Mouse (Mus musculus) ES-E14 (cell line): ENCODE measurements around the gene Hagh. TPM values are rescaled to one million over a fixed set of nuclear protein-coding genes. Genes with fewer than 3 reads are reported as not detected.

ENCODE experiments used
- DNase-seq: peaks from one replicate; pipeline ENCODE4 v3.0.0-alpha.2; 2013; ENCODE audit warnings: low read depth, low spot score
- H3K27ac ChIP-seq: 2 replicates; pipeline ENCODE4 v1.5.1; 2012; ENCODE audit warnings: low read depth, mild to moderate bottlenecking, low read length, moderate library complexity, mixed read lengths; ENCODE audit not compliant: poor library complexity, insufficient read depth, severe bottlenecking
- H3K36me3 ChIP-seq: 2 replicates; pipeline ENCODE4 v1.6.1; 2012; ENCODE audit warnings: mild to moderate bottlenecking, low read length, moderate library complexity, mixed read lengths; ENCODE audit not compliant: control insufficient read depth, poor library complexity, insufficient read depth, severe bottlenecking
- H3K4me1 ChIP-seq, 2 experiments: fragments of 150-350 bp in 1 of 2; sonication (generic) in 1 of 2; 2 replicates each; pipeline ENCODE4 v1.6.1; 2012; ENCODE audit warnings: low read length in 2 of 2, mild to moderate bottlenecking in 1 of 2, mixed read lengths in 1 of 2; ENCODE audit not compliant: control insufficient read depth in 2 of 2, insufficient read depth in 2 of 2, poor library complexity in 1 of 2
- H3K4me3 ChIP-seq, 2 experiments: fragments of 150-350 bp in 1 of 2; sonication (generic) in 1 of 2; 2 replicates each; pipeline ENCODE4 v1.5.1; 2012; ENCODE audit warnings: low read length in 2 of 2, low read depth in 1 of 2, mild to moderate bottlenecking in 1 of 2, mixed read lengths in 1 of 2; ENCODE audit not compliant: insufficient read depth in 1 of 2, poor library complexity in 1 of 2, severe bottlenecking in 1 of 2
- H3K9ac ChIP-seq: 2 replicates; pipeline ENCODE4 v1.6.1; 2012; ENCODE audit warnings: low read depth, mild to moderate bottlenecking, low read length, mixed read lengths; ENCODE audit not compliant: poor library complexity, insufficient read depth, severe bottlenecking
- H3K9me3 ChIP-seq: fragments of 150-350 bp; sonication (generic); 2 replicates; pipeline ENCODE4 v1.6.1; 2012; ENCODE audit warnings: low read depth, mild to moderate bottlenecking, low read length; ENCODE audit not compliant: control insufficient read depth, insufficient read depth
- CHD2 ChIP-seq: IDR thresholded peaks from 2 replicates; pipeline ENCODE4 v1.6.1; 2014; ENCODE audit warnings: mild to moderate bottlenecking, low read depth, low read length, inconsistent platforms
- HCFC1 ChIP-seq: IDR thresholded peaks from 2 replicates; pipeline ENCODE4 v1.6.1; 2012; ENCODE audit warnings: low read length, inconsistent platforms, borderline replicate concordance; ENCODE audit not compliant: insufficient read depth
- MAFK ChIP-seq: IDR thresholded peaks from 2 replicates; pipeline ENCODE4 v1.6.1; 2014; ENCODE audit warnings: mild to moderate bottlenecking, low read depth, low read length, inconsistent platforms; ENCODE audit not compliant: insufficient read depth
- ZC3H11A ChIP-seq: IDR thresholded peaks from 2 replicates; pipeline ENCODE4 v1.6.1; 2012; ENCODE audit warnings: low read depth, mild to moderate bottlenecking, inconsistent platforms, low read length, borderline replicate concordance
- ZNF384 ChIP-seq: IDR thresholded peaks from 2 replicates; pipeline ENCODE4 v1.6.1; 2012; ENCODE audit warnings: low read depth, low read length, inconsistent platforms
- in situ Hi-C, 2 experiments: fragments of 600-800 bp; cut with MboI; formaldehyde crosslinking; loops; one replicate each; pipeline ENCODE4 v1.15.1; 2025; ENCODE audit warnings: low sequenced_read_pairs in 2 of 2, inconsistent platforms in 1 of 2; ENCODE audit not compliant: unreplicated experiment in 2 of 2
- total RNA-seq: library from RNA; depleted of rRNA; stranded (reverse); fragments of 300-350 nt; gene quantifications from 2 replicates; pipeline ENCODE4 v1.2.3, GENCODE M21; 2012

Hagh gene
- total RNA-seq, 1 experiment = 37.3 TPM

DNA sequence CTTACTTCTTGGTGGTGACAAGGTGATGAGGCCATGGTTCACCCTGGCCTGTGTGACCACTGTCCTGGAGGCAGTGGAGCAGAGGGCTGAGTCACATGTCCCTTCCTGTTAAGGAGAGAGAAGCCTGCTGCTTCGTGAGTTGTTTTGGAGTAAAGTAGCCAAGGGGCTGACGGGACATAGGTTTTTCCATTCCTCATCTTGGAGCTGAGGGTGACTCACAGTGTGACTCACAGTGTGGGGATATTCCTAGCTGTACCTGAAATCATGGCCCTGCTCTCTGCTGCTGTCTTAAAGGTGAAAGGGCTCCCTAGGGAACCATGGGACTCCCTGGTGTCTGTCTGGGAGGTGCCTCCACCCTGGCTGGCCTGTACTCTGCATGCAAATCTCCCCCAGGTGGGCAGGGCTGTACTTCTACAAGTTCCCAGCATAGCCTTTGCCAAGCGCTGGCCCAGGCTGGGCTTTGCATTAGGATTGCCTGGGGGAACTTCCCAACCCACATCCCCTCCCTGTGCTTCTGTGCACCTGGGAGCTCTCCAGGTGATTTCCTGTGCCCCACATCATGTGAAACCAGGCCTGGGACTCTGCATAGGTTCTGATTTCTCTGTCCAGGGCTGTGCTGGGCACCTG, 16.0 kb downstream of the Hagh start:
- H3K9ac ChIP-seq = no peak overlapping the region
- DNase-seq = no peak
- no peak overlapping the region for H3K4me3 ChIP-seq
- no peak overlapping the region for H3K27ac ChIP-seq
- H3K36me3 ChIP-seq = peaks cover 3% of the 10 kb centered on the region; the same call in 1 of the 2 replicates
- TF ChIP-seq ZNF384 = no peak
- no peak for TF ChIP-seq HCFC1
- no peak for TF ChIP-seq ZC3H11A
- no peak for TF ChIP-seq CHD2
- TF ChIP-seq MAFK = no peak
- in situ Hi-C loops = no loop called here
- H3K9me3 ChIP-seq = no peaks in the 10 kb centered on the region
- H3K4me1 ChIP-seq = peaks cover 0 to 7% of the 10 kb centered on the region in 2 experiments; a peak in 1 of 4 replicates

DNA sequence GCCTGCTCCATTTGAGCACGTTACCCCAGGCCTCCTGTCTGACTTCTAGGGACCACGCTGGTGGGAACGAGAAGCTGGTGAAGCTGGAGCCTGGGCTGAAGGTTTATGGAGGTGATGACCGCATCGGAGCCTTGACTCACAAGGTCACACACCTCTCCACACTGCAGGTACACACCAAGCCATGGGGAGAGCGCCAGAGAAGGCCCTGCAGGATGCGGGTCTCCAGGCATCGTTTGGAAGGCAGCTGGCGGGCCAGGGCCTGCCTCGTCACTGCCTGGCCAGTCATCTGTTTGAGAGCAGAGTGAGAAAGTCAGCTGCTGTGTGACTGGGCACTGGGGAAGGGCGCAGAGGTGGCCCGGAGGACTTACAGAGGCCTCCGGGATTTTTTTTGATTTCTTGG, 16.6 kb downstream of the Hagh start:
- Histone ChIP-seq H3K36me3 (peaks cover 8% of the 10 kb centered on the region; the same call in 1 of the 2 replicates), H3K9me3 (no peaks in the 10 kb centered on the region), H3K4me3 (no peak overlapping the region), H3K4me1 (peaks cover 0 to 7% of the 10 kb centered on the region in 2 experiments; a peak in 1 of 4 replicates), H3K27ac (no peak overlapping the region; the same call in 1 of the 2 replicates), H3K9ac (no peak overlapping the region)
- in situ Hi-C loops = no loop called here
- no peak for DNase-seq
- no peak for TF ChIP-seq MAFK
- no peak for TF ChIP-seq CHD2
- TF ChIP-seq HCFC1 = no peak
- TF ChIP-seq ZNF384 = no peak
- TF ChIP-seq ZC3H11A = no peak

DNA sequence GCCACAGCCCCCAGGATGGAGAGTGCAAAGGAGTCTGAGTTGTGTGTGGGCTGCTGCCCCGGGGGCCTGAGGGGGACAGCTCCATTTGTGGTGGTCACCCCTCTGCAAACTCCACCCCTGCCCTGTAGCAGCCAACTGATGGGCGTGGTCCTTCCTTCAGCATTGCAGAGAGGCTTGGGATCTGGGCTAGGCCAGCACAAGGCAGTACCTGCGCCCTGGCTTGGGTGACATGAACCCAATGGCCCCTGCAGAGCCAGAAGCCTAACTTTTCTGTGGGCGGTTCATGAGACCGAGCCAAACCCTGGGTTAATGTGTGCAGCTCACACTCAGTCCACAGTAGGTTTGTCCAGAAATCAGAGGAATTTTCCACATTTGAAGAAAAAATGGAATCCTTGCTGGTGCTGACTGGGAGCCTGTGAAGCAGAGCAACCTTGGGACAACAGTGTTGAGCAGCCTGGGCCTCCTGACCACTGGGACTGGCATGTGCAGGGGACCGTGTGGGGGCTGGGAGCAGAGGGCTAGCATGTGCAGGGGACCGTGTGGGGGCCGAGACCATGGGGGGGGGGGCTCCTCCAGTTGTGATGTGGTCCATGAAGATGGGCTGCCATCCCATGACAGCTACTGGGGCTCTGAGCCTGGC, 18.0 kb downstream of the Hagh start:
- no peak overlapping the region for H3K4me3 ChIP-seq
- H3K36me3 ChIP-seq = peaks cover 9% of the 10 kb centered on the region; the same call in 1 of the 2 replicates
- H3K4me1 ChIP-seq = peaks cover 0 to 7% of the 10 kb centered on the region in 2 experiments; a peak in 1 of 4 replicates
- in situ Hi-C loops = no loop called here
- DNase-seq = no peak
- H3K9ac ChIP-seq = no peak overlapping the region
- H3K9me3 ChIP-seq = no peaks in the 10 kb centered on the region
- no peak for TF ChIP-seq MAFK
- TF ChIP-seq CHD2 = no peak
- no peak for TF ChIP-seq HCFC1
- TF ChIP-seq ZNF384 = no peak
- TF ChIP-seq ZC3H11A = no peak
- H3K27ac ChIP-seq = no peak overlapping the region

DNA sequence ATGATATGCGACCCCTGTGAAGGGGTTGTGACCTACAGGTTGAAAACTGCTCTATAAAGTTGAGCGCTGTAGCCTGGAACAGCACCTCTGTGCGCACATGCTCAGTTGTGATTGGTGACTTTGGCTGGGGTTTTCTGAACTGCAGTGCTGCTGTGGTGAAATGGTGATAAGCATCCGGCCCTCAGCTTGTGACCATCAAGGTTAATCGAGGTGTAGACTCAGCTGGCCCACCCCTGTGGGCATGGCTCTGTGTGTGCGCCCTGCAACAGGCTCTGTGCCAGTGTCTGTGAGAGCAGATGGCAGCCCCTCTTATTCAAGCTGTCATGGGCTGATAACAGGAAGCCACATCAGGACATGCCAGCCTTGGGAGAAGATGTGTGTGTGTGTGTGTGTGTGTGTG, 19.0 kb downstream of the Hagh start:
- in situ Hi-C loops = no loop called here
- Histone ChIP-seq H3K27ac (no peak overlapping the region), H3K9me3 (no peaks in the 10 kb centered on the region), H3K36me3 (peaks cover 9% of the 10 kb centered on the region; the same call in 1 of the 2 replicates), H3K4me1 (peaks cover 0 to 7% of the 10 kb centered on the region in 2 experiments; a peak in 1 of 4 replicates), H3K9ac (no peak overlapping the region), H3K4me3 (no peak overlapping the region)
- DNase-seq = no peak
- TF ChIP-seq CHD2 = no peak
- no peak for TF ChIP-seq HCFC1
- no peak for TF ChIP-seq ZC3H11A
- TF ChIP-seq ZNF384 = no peak
- TF ChIP-seq MAFK = no peak
